Mouse (Mus musculus): ENCODE data around the gene 1700049E17Rik2. TPM values are rescaled to one million over a fixed set of nuclear protein-coding genes. Genes with fewer than 3 reads are reported as not detected.
"Not testable (repeated sequence)": the region's sequence is repeated elsewhere in the genome, so short reads cannot be mapped to it uniquely, and the experiment has no call there.

1700049E17Rik2 gene
- not detected in 2 replicates for polyA plus RNA-seq (2015; fragmentation: Nextera tagmentation; extraction: Ambion mirVana)

- not testable (repeated sequence) for H3K9me3 ChIP-seq (replicated peaks); H3K4me1 ChIP-seq (replicated peaks); DNase-seq; H3K27ac ChIP-seq; ATAC-seq (ENCODE audit: low read depth); H3K4me2 ChIP-seq; H3K36me3 ChIP-seq; H3K9ac ChIP-seq; H3K27me3 ChIP-seq; H3K4me3 ChIP-seq (replicated peaks)
- WGBS (ENCODE audit: insufficient replicate concordance): no CpG with 5 or more reads among the region's 1 CpGs
Measured at GRCm38 (mm10) chr14:41572911-41573310, at the start of gene 1700049E17Rik2. TSS of gene 1700049E17Rik2 (plus strand) at chr14:41573211.

- H3K9me3 ChIP-seq (replicated peaks); H3K4me3 ChIP-seq (replicated peaks); H3K27me3 ChIP-seq; H3K9ac ChIP-seq; H3K27ac ChIP-seq; DNase-seq; H3K4me2 ChIP-seq; H3K36me3 ChIP-seq; ATAC-seq (ENCODE audit: low read depth); H3K4me1 ChIP-seq (replicated peaks): not testable (repeated sequence)
- whole genome bisulfite sequencing (ENCODE audit: insufficient replicate concordance): 56% methylated on average over 1 of the region's 1 CpGs
Measured at GRCm38 (mm10) chr14:41524695-41525094, 48.3 kb upstream of the 1700049E17Rik2 start.

GRCm38 (mm10) chr14:41555483-41555882, 17.5 kb upstream of the 1700049E17Rik2 start, which contains the start of gene Gm7970:
TSS of gene Gm7970 (minus strand) at chr14:41555583.
- H3K36me3 ChIP-seq; H3K4me1 ChIP-seq (replicated peaks); H3K4me3 ChIP-seq (replicated peaks); H3K27ac ChIP-seq; H3K9ac ChIP-seq; H3K9me3 ChIP-seq (replicated peaks); H3K4me2 ChIP-seq; H3K27me3 ChIP-seq; DNase-seq; ATAC-seq (ENCODE audit: low read depth): not testable (repeated sequence)
- no CpG with 5 or more reads among the region's 2 CpGs for WGBS (ENCODE audit: insufficient replicate concordance)

GRCm38 (mm10) chr14:41586346-41586745, 13.3 kb downstream of the 1700049E17Rik2 start:
- H3K27ac ChIP-seq; H3K27me3 ChIP-seq; H3K36me3 ChIP-seq; H3K4me3 ChIP-seq (replicated peaks); H3K4me2 ChIP-seq; H3K9me3 ChIP-seq (replicated peaks); ATAC-seq (ENCODE audit: low read depth); DNase-seq; H3K4me1 ChIP-seq (replicated peaks); H3K9ac ChIP-seq: not testable (repeated sequence)
- 67% methylated on average over 1 of the region's 1 CpGs for WGBS (ENCODE audit: insufficient replicate concordance)

- H3K4me1 ChIP-seq (replicated peaks); H3K9me3 ChIP-seq (replicated peaks); H3K4me3 ChIP-seq (replicated peaks); DNase-seq; H3K27me3 ChIP-seq; ATAC-seq (ENCODE audit: low read depth); H3K4me2 ChIP-seq; H3K36me3 ChIP-seq; H3K27ac ChIP-seq; H3K9ac ChIP-seq: not testable (repeated sequence)
- 80% methylated on average over 15 of the region's 15 CpGs for WGBS (ENCODE audit: insufficient replicate concordance)
Measured at GRCm38 (mm10) chr14:41600935-41601334, 27.9 kb downstream of the 1700049E17Rik2 start.

- H3K4me1 ChIP-seq (replicated peaks); H3K9me3 ChIP-seq (replicated peaks); H3K36me3 ChIP-seq; DNase-seq; H3K27ac ChIP-seq; H3K4me2 ChIP-seq; H3K9ac ChIP-seq; ATAC-seq (ENCODE audit: low read depth); H3K4me3 ChIP-seq (replicated peaks); H3K27me3 ChIP-seq: not testable (repeated sequence)
- WGBS (ENCODE audit: insufficient replicate concordance): 73% methylated on average over 1 of the region's 1 CpGs
Measured at GRCm38 (mm10) chr14:41610690-41611089, 37.7 kb downstream of the 1700049E17Rik2 start.

GRCm38 (mm10) chr14:41622535-41622934, 49.5 kb downstream of the 1700049E17Rik2 start:
- 77% methylated on average over 5 of the region's 5 CpGs for WGBS (ENCODE audit: insufficient replicate concordance)
- not testable (repeated sequence) for ATAC-seq (ENCODE audit: low read depth); H3K9me3 ChIP-seq (replicated peaks); DNase-seq; H3K4me3 ChIP-seq (replicated peaks); H3K27ac ChIP-seq; H3K27me3 ChIP-seq; H3K36me3 ChIP-seq; H3K4me2 ChIP-seq; H3K9ac ChIP-seq; H3K4me1 ChIP-seq (replicated peaks)

- H3K9ac ChIP-seq; H3K36me3 ChIP-seq; DNase-seq; H3K27me3 ChIP-seq; H3K27ac ChIP-seq; H3K9me3 ChIP-seq (replicated peaks); H3K4me1 ChIP-seq (replicated peaks); H3K4me3 ChIP-seq (replicated peaks); ATAC-seq (ENCODE audit: low read depth); H3K4me2 ChIP-seq: not testable (repeated sequence)
- 53% methylated on average over 1 of the region's 2 CpGs for WGBS (ENCODE audit: insufficient replicate concordance)
Measured at GRCm38 (mm10) chr14:41624512-41624911, 51.5 kb downstream of the 1700049E17Rik2 start, which contains the start of gene Gm3072. TSS of gene Gm3072 (minus strand) at chr14:41624612.

GRCm38 (mm10) chr14:41630144-41630543, 57.1 kb downstream of the 1700049E17Rik2 start:
- not testable (repeated sequence) for H3K9me3 ChIP-seq (replicated peaks); H3K4me1 ChIP-seq (replicated peaks); H3K4me2 ChIP-seq; H3K27me3 ChIP-seq; H3K9ac ChIP-seq; DNase-seq; H3K27ac ChIP-seq; H3K4me3 ChIP-seq (replicated peaks); ATAC-seq (ENCODE audit: low read depth); H3K36me3 ChIP-seq
- 81% methylated on average over 9 of the region's 11 CpGs for WGBS (ENCODE audit: insufficient replicate concordance)

Other genes with a start within 250 kb of the 1700049E17Rik2 start
- gene Gm5798, start 224.6 kb upstream of the 1700049E17Rik2 start, polyA plus RNA-seq (2015; fragmentation: Nextera tagmentation; extraction: Ambion mirVana): not detected in 2 replicates
- not detected in 2 replicates for gene Gm7945, start 186.8 kb upstream of the 1700049E17Rik2 start, polyA plus RNA-seq (2015; fragmentation: Nextera tagmentation; extraction: Ambion mirVana)
- gene Gm6482, start 164.9 kb upstream of the 1700049E17Rik2 start, polyA plus RNA-seq (2015; fragmentation: Nextera tagmentation; extraction: Ambion mirVana): not detected in 2 replicates
- not detected in 2 replicates for gene Gm7954, start 119.7 kb upstream of the 1700049E17Rik2 start, polyA plus RNA-seq (2015; fragmentation: Nextera tagmentation; extraction: Ambion mirVana)
- gene Gm3486, start 83.7 kb upstream of the 1700049E17Rik2 start, polyA plus RNA-seq (2015; fragmentation: Nextera tagmentation; extraction: Ambion mirVana): not detected in 2 replicates
- not detected in 2 replicates for gene Gm7970, start 17.6 kb upstream of the 1700049E17Rik2 start, polyA plus RNA-seq (2015; fragmentation: Nextera tagmentation; extraction: Ambion mirVana)
- gene Gm3072, start 51.4 kb downstream of the 1700049E17Rik2 start, polyA plus RNA-seq (2015; fragmentation: Nextera tagmentation; extraction: Ambion mirVana): not detected in 2 replicates
- gene Gm3676, start 73.3 kb downstream of the 1700049E17Rik2 start, polyA plus RNA-seq (2015; fragmentation: Nextera tagmentation; extraction: Ambion mirVana): not detected in 2 replicates
- not detected in 2 replicates for gene Gm8068, start 128.7 kb downstream of the 1700049E17Rik2 start, polyA plus RNA-seq (2015; fragmentation: Nextera tagmentation; extraction: Ambion mirVana)
- gene Gm7929, start 177.4 kb downstream of the 1700049E17Rik2 start, polyA plus RNA-seq (2015; fragmentation: Nextera tagmentation; extraction: Ambion mirVana): not detected in 2 replicates
- gene Gm47189, start 199.2 kb downstream of the 1700049E17Rik2 start, polyA plus RNA-seq (2015; fragmentation: Nextera tagmentation; extraction: Ambion mirVana): not detected in 2 replicates